Mouse (Mus musculus) central nervous system, embryonic 14 days (tissue): ENCODE data around the gene Man1c1. TPM values are rescaled to one million over a fixed set of nuclear protein-coding genes. Genes with fewer than 3 reads are reported as not detected.

Experiments
- polyA plus RNA-seq: library from polyadenylated mRNA; depleted of rRNA; stranded (reverse); fragments of >200 nt; gene quantifications from 2 replicates; pipeline ENCODE4 v1.2.3, GENCODE M21; 2012; rRNA removed

Gene Man1c1
- 6.3 and 8.3 TPM in 2 replicates for polyA plus RNA-seq

GRCm38 (mm10) chr4:134703835-134704546 is at the start of gene Man1c1:
Gene Man1c1, minus strand, starts transcription at chr4:134704290.

GRCm38 (mm10) chr4:134551494-134552316 is 152.4 kb downstream of the Man1c1 start, which contains the start of gene Selenon:
Gene Selenon, minus strand, starts transcription at chr4:134552166.

GRCm38 (mm10) chr4:134534932-134535786 is 168.9 kb downstream of the Man1c1 start, which contains the start of gene Mtfr1l:
Gene Mtfr1l, minus strand, starts transcription at chr4:134535387.

Other genes starting within 250 kb of the Man1c1 start
- gene Stmn1, start 236.0 kb downstream of the Man1c1 start, polyA plus RNA-seq = 1,707 and 1,926 TPM in 2 replicates
- 11.7 and 14.6 TPM in 2 replicates for gene Paqr7, start 207.6 kb downstream of the Man1c1 start, polyA plus RNA-seq
- gene Aunip, start 193.3 kb downstream of the Man1c1 start, polyA plus RNA-seq = 4.0 and 5.0 TPM in 2 replicates
- gene Mtfr1l, start 168.9 kb downstream of the Man1c1 start, polyA plus RNA-seq = 126 and 131 TPM in 2 replicates
- gene Selenon, start 152.1 kb downstream of the Man1c1 start, polyA plus RNA-seq = 39.2 and 45.7 TPM in 2 replicates
- gene Ldlrap1, start 63.7 kb upstream of the Man1c1 start, polyA plus RNA-seq = 2.4 and 4.4 TPM in 2 replicates
- 65.0 and 66.1 TPM in 2 replicates for gene Maco1, start 149.1 kb upstream of the Man1c1 start, polyA plus RNA-seq
- gene Rhd, start 160.2 kb upstream of the Man1c1 start, polyA plus RNA-seq = 0.59 and 0.93 TPM in 2 replicates
- gene Tmem50a, start 210.7 kb upstream of the Man1c1 start, polyA plus RNA-seq = 113 and 121 TPM in 2 replicates
- gene Rsrp1, start 219.3 kb upstream of the Man1c1 start, polyA plus RNA-seq = 679 and 702 TPM in 2 replicates
- gene Syf2, start 226.6 kb upstream of the Man1c1 start, polyA plus RNA-seq = 71.2 and 73.1 TPM in 2 replicates